ENCODE assay signal across 12 mouse cellular contexts in genomic region chr7:70104486-70104885, GRCm38 (mm10).
DNase-seq lines count a peak whose midpoint lies in the region; ATAC-seq and TF ChIP-seq lines count a peak whose summit lies in the region.
"Had no signal": no experiment of that assay in that cellular context is flagged by ENCODE, and none has a peak within 500 bp of the region (broad histone marks: within the 10 kb centered on the region; RNA-seq: fewer than 3 reads in every experiment).

No protein-coding gene starts in this region.

- H3K9ac ChIP-seq in forebrain, embryonic 13.5 days = no peak overlapping the region
- no peak overlapping the region for H3K9ac ChIP-seq in hindbrain, postnatal 0 days (replicated peaks; ENCODE audit: low read length)
- H3K9ac ChIP-seq: intestine, embryonic 15.5 days; limb, embryonic 15.5 days had no signal

- peaks cover 36% of the 10 kb centered on the region for H3K4me1 ChIP-seq in forebrain, embryonic 13.5 days
- no peaks in the 10 kb centered on the region for H3K4me1 ChIP-seq in hindbrain, postnatal 0 days (ENCODE audit: insufficient read depth, low read length)
- H3K4me1 ChIP-seq: intestine, embryonic 15.5 days had no signal

- no peak overlapping the region for H3K4me3 ChIP-seq in forebrain, embryonic 13.5 days
- H3K4me3 ChIP-seq in hindbrain, postnatal 0 days (ENCODE audit: low read length) = no peak overlapping the region
- H3K4me3 ChIP-seq: heart, embryonic 10.5 days; intestine, embryonic 15.5 days; limb, embryonic 15.5 days had no signal

- TF ChIP-seq CTCF in hindbrain, postnatal 0 days (IDR thresholded peaks at IDR 0.05; ENCODE audit: low read depth) = no peak

- WGBS in forebrain, embryonic 13.5 days = 2% methylated on average over 8 of the region's 8 CpGs
- 18% methylated on average over 8 of the region's 8 CpGs for WGBS in hindbrain, postnatal 0 days

- H3K36me3 ChIP-seq in forebrain, embryonic 13.5 days (ENCODE audit: poor library complexity, severe bottlenecking) = no peaks in the 10 kb centered on the region
- no peaks in the 10 kb centered on the region for H3K36me3 ChIP-seq in hindbrain, postnatal 0 days (ENCODE audit: insufficient read depth, low read length)
- H3K36me3 ChIP-seq: heart, embryonic 10.5 days; intestine, embryonic 15.5 days; limb, embryonic 15.5 days had no signal

- H3K27ac ChIP-seq in forebrain, embryonic 13.5 days = peak overlapping the region; percentile 84
- no peak overlapping the region for H3K27ac ChIP-seq in hindbrain, postnatal 0 days
- H3K27ac ChIP-seq: heart, embryonic 10.5 days; intestine, embryonic 15.5 days; limb, embryonic 15.5 days had no signal

- peak overlapping the region; percentile 37; the same call in 1 of the 2 replicates for H3K4me2 ChIP-seq in forebrain, embryonic 13.5 days
- 0 out of 2 replicates have a peak overlapping the region, but pooled peaks have one; percentile 16 for H3K4me2 ChIP-seq in hindbrain, postnatal 0 days (ENCODE audit: low read depth, low read length)
- H3K4me2 ChIP-seq: intestine, embryonic 15.5 days; limb, embryonic 15.5 days had no signal

- ATAC-seq in forebrain, embryonic 13.5 days = peak; percentile 93
- ATAC-seq in hindbrain, postnatal 0 days = 0 out of 2 replicates have a peak, but pooled peaks have one; percentile 49
- ATAC-seq: intestine, embryonic 15.5 days had no signal

- peaks cover 13% of the 10 kb centered on the region for H3K27me3 ChIP-seq in forebrain, embryonic 13.5 days
- H3K27me3 ChIP-seq in hindbrain, postnatal 0 days (ENCODE audit: insufficient read depth, low read length) = no peaks in the 10 kb centered on the region
- H3K27me3 ChIP-seq: intestine, embryonic 15.5 days had no signal

- H3K9me3 ChIP-seq in forebrain, embryonic 13.5 days (replicated peaks) = no peaks in the 10 kb centered on the region
- no peaks in the 10 kb centered on the region for H3K9me3 ChIP-seq in hindbrain, postnatal 0 days (ENCODE audit: low read length)
- H3K9me3 ChIP-seq: heart, embryonic 10.5 days; intestine, embryonic 15.5 days; limb, embryonic 15.5 days had no signal

- DNase-seq in embryo, embryonic 11 days = peak; percentile 69
- peak; percentile 40 for DNase-seq in hindbrain, postnatal 0 days (ENCODE audit: low spot score)
- DNase-seq in neural tube, embryonic 10.5 days (ENCODE audit: extremely low spot score, low spot score) = peak; percentile 36
- no peak for DNase-seq in urinary bladder, adult 18-20 months (ENCODE audit: low spot score in 2 of 2)
- DNase-seq in urinary bladder, postnatal 10 days (ENCODE audit: low spot score) = no peak
- DNase-seq in frontal cortex, postnatal 36 days (ENCODE audit: low spot score in 2 of 2) = no peak
- DNase-seq in urinary bladder, adult 2 months (ENCODE audit: low spot score) = no peak
- DNase-seq: right cerebral cortex, postnatal 4 days had no signal

Comparison
In these comparisons a context has a peak if more than half of its experiments do, and no peak if none do; other contexts are left out.
1. DNase-seq: peak in embryo, embryonic 11 days (single experiment), hindbrain, postnatal 0 days (single experiment) and neural tube, embryonic 10.5 days (single experiment); none in urinary bladder, adult 18-20 months (0 of 2), urinary bladder, postnatal 10 days (single experiment), frontal cortex, postnatal 36 days (0 of 2) and urinary bladder, adult 2 months (single experiment).